7 mouse cellular contexts compared by ENCODE assay signal in genomic region chr9:44288076-44288958, GRCm38 (mm10). TPM values are rescaled to one million over a fixed set of nuclear protein-coding genes. Genes with fewer than 3 reads are reported as not detected.
DNase-seq lines count a peak whose midpoint lies in the region; ATAC-seq and TF ChIP-seq lines count a peak whose summit lies in the region.

Gene Abcg4 (minus strand): TSS chr9:44288615.

- peaks cover 19% of the 10 kb centered on the region for H3K4me1 ChIP-seq in heart, postnatal 0 days (ENCODE audit: control insufficient read depth, insufficient read depth)
- peaks cover 40% of the 10 kb centered on the region for H3K4me1 ChIP-seq in midbrain, embryonic 10.5 days

- peak; percentile 56 for DNase-seq in ES-CJ7 (ENCODE audit: low read depth, low spot score)
- peak; percentile 78 for DNase-seq in adrenal gland, adult 2 months
- peak; percentile 68 for DNase-seq in embryo, embryonic 11 days
- no peak for DNase-seq in heart, postnatal 0 days (ENCODE audit: low spot score)
- DNase-seq in left cerebral cortex, adult 2 months (ENCODE audit: extremely low spot score in 1 of 2, low spot score in 2 of 2): peak; percentile 42 to 55
- peak; percentile 74 for DNase-seq in midbrain, embryonic 10.5 days (ENCODE audit: low spot score)
- peak; percentile 75 to 86 for DNase-seq in spleen, postnatal 4 days (ENCODE audit: low spot score in 2 of 2)

- H3K36me3 ChIP-seq in heart, postnatal 0 days (replicated peaks; ENCODE audit: control insufficient read depth, insufficient read depth, low read length): peaks cover 26% of the 10 kb centered on the region
- peaks cover 38% of the 10 kb centered on the region for H3K36me3 ChIP-seq in midbrain, embryonic 10.5 days

- H3K9me3 ChIP-seq in heart, postnatal 0 days (replicated peaks; ENCODE audit: control insufficient read depth, low read length): no peaks in the 10 kb centered on the region
- peaks cover 8% of the 10 kb centered on the region; the same call in 1 of the 2 replicates for H3K9me3 ChIP-seq in midbrain, embryonic 10.5 days (replicated peaks)

- intact Hi-C loops in left cerebral cortex, adult 2 months (cut with DNase I): no loop called here

- peak within 1 kb of the TSS; percentile 80 for H3K4me2 ChIP-seq in heart, postnatal 0 days (ENCODE audit: low read depth, low read length)

- H3K27ac ChIP-seq in heart, postnatal 0 days (ENCODE audit: low read depth): no peak within 1 kb of the TSS
- H3K27ac ChIP-seq in left cerebral cortex, adult 2 months: peak within 1 kb of the TSS; percentile 88
- peak within 1 kb of the TSS; percentile 79 for H3K27ac ChIP-seq in midbrain, embryonic 10.5 days (replicated peaks)

- H3K4me3 ChIP-seq in heart, postnatal 0 days (ENCODE audit: low read depth, low read length): peak within 1 kb of the TSS; percentile 52
- peak within 1 kb of the TSS; percentile 90 for H3K4me3 ChIP-seq in left cerebral cortex, adult 2 months
- peak within 1 kb of the TSS; percentile 82 for H3K4me3 ChIP-seq in midbrain, embryonic 10.5 days

- H3K9ac ChIP-seq in heart, postnatal 0 days (replicated peaks; ENCODE audit: low read depth, low read length): peak within 1 kb of the TSS; percentile 58

- WGBS in heart, postnatal 0 days: under 1% methylated on average over 38 of the region's 38 CpGs
- 1% methylated on average over 38 of the region's 38 CpGs for WGBS in midbrain, embryonic 10.5 days

- TF ChIP-seq EP300 in heart, postnatal 0 days (IDR thresholded peaks at IDR 0.05; ENCODE audit: low read depth): no peak

- H3K27me3 ChIP-seq in heart, postnatal 0 days (ENCODE audit: control insufficient read depth, insufficient read depth, low read length): peaks cover 25% of the 10 kb centered on the region; the same call in 1 of the 2 replicates
- peaks cover 46% of the 10 kb centered on the region for H3K27me3 ChIP-seq in midbrain, embryonic 10.5 days (ENCODE audit: low read depth, poor library complexity, severe bottlenecking)

- peak; percentile 32; the same call in 1 of the 2 replicates for ATAC-seq in heart, postnatal 0 days (ENCODE audit: insufficient read depth, low read depth)

- TF ChIP-seq CTCF in heart, postnatal 0 days (IDR thresholded peaks at IDR 0.05; ENCODE audit: low read depth): no peak
- TF ChIP-seq CTCF in left cerebral cortex, adult 2 months (IDR thresholded peaks at IDR 0.05): no peak

RNA-seq across cellular contexts. Expression of gene Abcg4, which starts in this region (rescaled TPM):
- total RNA-seq in adrenal gland, adult 2 months (2021): 10 to 100 TPM; 27.1 to 41.4 TPM
- polyA plus RNA-seq in adrenal gland, adult 2 months (2012; rRNA removed): 84.3 and 86.8 TPM in 2 replicates
- 1.7 and 2.1 TPM in 2 replicates for total RNA-seq in heart, postnatal 0 days (2014; rRNA removed; ENCODE audit: low replicate concordance)
- 0.49 and 0.69 TPM in 2 replicates for polyA plus RNA-seq in heart, postnatal 0 days (2015; fragmentation: Nextera tagmentation; extraction: Ambion mirVana)
- total RNA-seq in left cerebral cortex, adult 2 months (2021): 10 to 100 TPM; 62.1 TPM
- 6.4 and 8.6 TPM in 2 replicates for polyA plus RNA-seq in midbrain, embryonic 10.5 days (2016; fragmentation: Nextera tagmentation; extraction: Ambion mirVana)
